ENCODE assay signal across 8 mouse cellular contexts in genomic region chr2:152736090-152736601, GRCm38 (mm10). TPM values are rescaled to one million over a fixed set of nuclear protein-coding genes. Genes with fewer than 3 reads are reported as not detected.
DNase-seq lines count a peak whose midpoint lies in the region; ATAC-seq and TF ChIP-seq lines count a peak whose summit lies in the region.

Gene Id1, plus strand, starts transcription at chr2:152736251.

- no peaks in the 10 kb centered on the region for H3K36me3 ChIP-seq in hindbrain, postnatal 0 days (ENCODE audit: insufficient read depth, low read length)
- no peaks in the 10 kb centered on the region for H3K36me3 ChIP-seq in megakaryocyte, embryonic 14.5 days (replicated peaks; ENCODE audit: low read length)

- peak; percentile 94 for DNase-seq in ZHBTc4 (ENCODE audit: low read depth, low spot score)
- peak; percentile 63 to 70 for DNase-seq in gastrocnemius, adult 8-10 months (ENCODE audit: low spot score in 2 of 2)
- peak; percentile 83 for DNase-seq in hindbrain, postnatal 0 days (ENCODE audit: low spot score)
- peak; percentile 34 to 57 for DNase-seq in left cerebral cortex, adult 8-10 months (ENCODE audit: low spot score in 2 of 2)
- peak; percentile 46 for DNase-seq in right cerebral cortex, postnatal 25 days
- peak; percentile 91 to 94 for DNase-seq in urinary bladder, postnatal 36 days (ENCODE audit: low spot score in 2 of 2)

- H3K4me2 ChIP-seq in hindbrain, postnatal 0 days (ENCODE audit: low read depth, low read length) = peak within 1 kb of the TSS; percentile 82

- TF ChIP-seq POLR2A in cortical plate, adult 2 months (IDR thresholded peaks at IDR 0.05; ENCODE audit: extremely low read depth, insufficient read depth, low read length) = peak; percentile 94

- peak; percentile 73 for ATAC-seq in hindbrain, postnatal 0 days

- peak within 1 kb of the TSS; percentile 63 for H3K4me3 ChIP-seq in cortical plate, adult 2 months (ENCODE audit: insufficient read depth, low read length)
- peak within 1 kb of the TSS; percentile 44 for H3K4me3 ChIP-seq in hindbrain, postnatal 0 days (ENCODE audit: low read length)
- H3K4me3 ChIP-seq in megakaryocyte, embryonic 14.5 days (replicated peaks) = peak within 1 kb of the TSS; percentile 97

- TF ChIP-seq CTCF in cortical plate, adult 2 months (IDR thresholded peaks at IDR 0.05; ENCODE audit: extremely low read depth, insufficient read depth, low read length) = no peak
- no peak for TF ChIP-seq CTCF in hindbrain, postnatal 0 days (IDR thresholded peaks at IDR 0.05; ENCODE audit: low read depth)

- H3K9me3 ChIP-seq in hindbrain, postnatal 0 days (ENCODE audit: low read length) = no peaks in the 10 kb centered on the region
- no peaks in the 10 kb centered on the region for H3K9me3 ChIP-seq in megakaryocyte, embryonic 14.5 days

- WGBS in hindbrain, postnatal 0 days = 1% methylated on average over 28 of the region's 28 CpGs

- H3K27ac ChIP-seq in cortical plate, adult 2 months (ENCODE audit: insufficient read depth, low read length) = peak within 1 kb of the TSS; percentile 75
- peak within 1 kb of the TSS; percentile 70 for H3K27ac ChIP-seq in hindbrain, postnatal 0 days

- peak within 1 kb of the TSS; percentile 56 for H3K9ac ChIP-seq in hindbrain, postnatal 0 days (replicated peaks; ENCODE audit: low read length)

- H3K27me3 ChIP-seq in hindbrain, postnatal 0 days (ENCODE audit: insufficient read depth, low read length) = no peaks in the 10 kb centered on the region
- H3K27me3 ChIP-seq in megakaryocyte, embryonic 14.5 days (replicated peaks) = peaks cover 5% of the 10 kb centered on the region

- H3K4me1 ChIP-seq in cortical plate, adult 2 months (ENCODE audit: control insufficient read depth, insufficient read depth, low read length) = peaks cover 3% of the 10 kb centered on the region
- H3K4me1 ChIP-seq in hindbrain, postnatal 0 days (ENCODE audit: insufficient read depth, low read length) = peaks cover 8% of the 10 kb centered on the region
- H3K4me1 ChIP-seq in megakaryocyte, embryonic 14.5 days = peaks cover 85% of the 10 kb centered on the region

RNA-seq across cellular contexts. Expression of gene Id1, which starts in this region (rescaled TPM):
- polyA plus RNA-seq in cortical plate, adult 2 months (2012; rRNA removed) = 74.2 and 81.0 TPM in 2 replicates
- 10 to 100 TPM in 1 of 4 experiments, 1 to 10 TPM in 3; 6.7 to 16.6 (median 8.4) TPM for total RNA-seq in gastrocnemius, adult 8-10 months (2022)
- 142 and 198 TPM in 2 replicates for total RNA-seq in hindbrain, postnatal 0 days (2014; rRNA removed)
- polyA plus RNA-seq in hindbrain, postnatal 0 days (2015; fragmentation: Nextera tagmentation; extraction: Ambion mirVana) = 99.3 and 104 TPM in 2 replicates
- total RNA-seq in left cerebral cortex, adult 8-10 months (2022) = 10 to 100 TPM; 19.1 to 30.8 (median 22.9) TPM
- polyA plus RNA-seq in megakaryocyte, embryonic 14.5 days (2012; ENCODE audit: insufficient read depth, low replicate concordance) = 9.3 and 45.9 TPM in 2 replicates

Comparison
In these comparisons a context has a peak if more than half of its experiments do, and no peak if none do; other contexts are left out.
1. Peak in every context shown above with its lines: DNase-seq, ATAC-seq, H3K4me3 ChIP-seq and H3K27ac ChIP-seq.
2. H3K4me3 ChIP-seq: peak in every context shown above with its lines; median percentile 97 in megakaryocyte, embryonic 14.5 days; 63 in cortical plate, adult 2 months; 44 in hindbrain, postnatal 0 days.